Mouse (Mus musculus) cerebellum, adult 18-20 months (tissue): Measurements from ENCODE around the gene Cbfa2t2.

Experiments
- DNase-seq, 2 experiments: peaks; one replicate each; pipeline ENCODE4 v3.0.0; 2021

The Cbfa2t2 gene

DNA sequence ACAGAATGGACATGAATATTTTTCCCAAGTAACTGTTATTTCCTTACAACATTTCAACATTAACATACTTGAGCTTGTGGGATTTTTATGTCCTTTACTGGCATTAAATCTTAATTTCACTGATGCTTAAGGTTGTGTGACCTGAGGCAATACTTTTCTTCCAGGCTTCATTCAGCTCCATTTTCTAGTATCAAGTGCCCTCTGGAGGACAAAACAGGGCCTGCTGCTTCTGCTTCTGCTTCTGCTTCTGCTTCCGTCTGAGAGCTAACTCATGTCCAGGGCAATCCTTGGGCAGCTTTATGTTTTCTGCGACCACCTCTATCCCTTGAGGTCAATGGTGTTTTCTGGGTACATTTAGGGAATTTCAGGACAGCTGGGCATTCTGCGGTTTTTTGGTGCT is 103.4 kb downstream of the Cbfa2t2 start:
- DNase-seq = peak; percentile 48 to 62

DNA sequence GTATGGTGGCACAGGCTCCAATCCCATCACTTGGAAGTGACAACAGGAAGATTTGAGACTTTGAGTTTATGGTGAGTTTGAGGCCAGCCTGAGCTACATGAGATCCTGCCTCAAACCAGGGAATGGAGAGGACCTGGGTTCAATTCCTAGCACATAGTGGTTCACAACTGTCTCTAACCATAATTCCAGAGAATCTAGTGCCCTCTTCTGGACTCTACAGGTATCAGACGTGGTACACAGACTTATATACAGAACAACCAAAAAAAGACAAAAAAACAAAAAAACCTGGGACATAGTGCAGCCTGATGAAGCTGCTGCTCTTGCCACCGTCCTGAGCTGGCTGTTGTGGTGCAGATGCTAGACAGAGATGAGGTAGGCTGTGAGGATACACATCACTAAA is 105.3 kb downstream of the Cbfa2t2 start:
- no peak for DNase-seq

DNA sequence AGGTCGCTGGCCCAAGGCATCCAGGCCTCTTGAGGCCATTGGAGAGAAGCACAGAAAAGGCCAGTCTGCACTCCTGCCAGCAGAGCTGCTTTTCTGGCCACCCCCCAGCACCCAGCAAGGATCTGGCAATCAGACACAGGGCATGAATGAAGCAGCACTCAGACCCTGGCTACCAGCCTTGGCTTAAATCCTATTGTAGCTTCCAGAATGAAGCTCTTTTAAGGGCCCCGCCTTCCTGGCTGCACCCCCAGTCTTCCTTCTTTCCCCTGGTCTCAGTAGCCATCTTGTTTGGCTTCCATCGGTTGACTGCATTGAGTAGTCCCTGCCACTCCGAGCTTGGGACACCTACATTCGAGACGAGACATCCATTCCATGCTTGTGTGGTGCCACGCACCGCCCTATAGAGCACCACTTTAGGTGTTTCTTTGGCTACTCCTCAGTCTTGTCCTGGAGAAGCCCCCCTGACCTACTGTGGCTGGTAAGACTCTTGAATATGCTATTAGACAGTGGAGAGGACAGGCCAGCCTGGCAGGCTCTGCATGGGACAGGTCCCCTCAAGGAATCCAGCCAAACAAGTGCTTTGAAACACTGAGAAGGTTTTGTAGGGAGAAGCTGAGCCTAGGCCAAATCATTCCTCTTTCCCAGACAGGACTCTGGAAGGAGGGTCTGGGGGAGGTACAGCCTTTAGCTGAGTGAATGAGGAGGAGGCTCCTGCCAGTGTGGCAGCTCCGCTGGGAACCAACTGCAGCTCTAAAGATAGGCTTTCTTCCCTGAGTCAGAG is 107.5 kb downstream of the Cbfa2t2 start:
- DNase-seq = peak; percentile 95 to 96

DNA sequence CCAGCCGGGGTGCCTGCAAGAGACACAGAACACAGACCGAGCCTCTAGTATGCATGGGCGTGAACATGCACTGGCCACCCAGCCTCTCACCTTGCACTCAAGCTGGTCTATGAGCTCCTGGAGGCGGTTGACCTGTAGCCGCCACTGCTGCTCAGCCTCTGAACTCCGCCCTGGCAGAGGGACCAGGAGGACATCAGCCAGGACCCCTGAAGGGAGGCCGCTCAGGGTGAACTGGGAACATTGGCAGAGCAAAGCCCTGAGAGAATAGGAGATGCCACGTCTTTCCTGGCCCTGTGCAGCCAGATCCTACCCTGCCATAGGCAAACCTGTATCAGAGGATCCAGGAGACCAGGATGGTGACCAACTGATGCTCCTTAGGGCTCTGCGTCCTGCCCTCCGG is 110.4 kb downstream of the Cbfa2t2 start, which contains the start of gene 1700003F12Rik:
TSS of gene 1700003F12Rik (plus strand) at position 375 of the 400 bp plus-strand sequence.
- DNase-seq = peak in 1 of 2 experiments; percentile 15

DNA sequence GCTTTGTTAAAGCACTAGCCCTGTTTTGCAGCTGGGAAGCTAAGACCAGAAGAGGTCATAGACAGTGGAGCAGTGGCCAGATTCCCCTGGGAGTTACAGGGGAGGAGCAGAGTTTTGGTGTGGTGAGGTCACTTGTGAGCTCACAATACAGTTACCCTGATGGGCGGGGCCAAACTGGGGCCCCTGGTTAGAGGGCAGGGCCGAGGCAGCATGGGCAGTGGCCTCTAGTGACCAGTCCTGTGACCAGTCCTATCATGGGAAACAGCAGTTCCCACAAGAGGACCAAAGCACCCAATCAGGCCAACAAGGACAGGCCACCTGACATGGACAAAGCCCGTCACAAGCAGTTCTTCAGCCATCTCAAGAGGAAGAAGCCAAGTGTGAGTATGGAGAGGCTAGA is 112.4 kb downstream of the Cbfa2t2 start:
- DNase-seq = no peak

DNA sequence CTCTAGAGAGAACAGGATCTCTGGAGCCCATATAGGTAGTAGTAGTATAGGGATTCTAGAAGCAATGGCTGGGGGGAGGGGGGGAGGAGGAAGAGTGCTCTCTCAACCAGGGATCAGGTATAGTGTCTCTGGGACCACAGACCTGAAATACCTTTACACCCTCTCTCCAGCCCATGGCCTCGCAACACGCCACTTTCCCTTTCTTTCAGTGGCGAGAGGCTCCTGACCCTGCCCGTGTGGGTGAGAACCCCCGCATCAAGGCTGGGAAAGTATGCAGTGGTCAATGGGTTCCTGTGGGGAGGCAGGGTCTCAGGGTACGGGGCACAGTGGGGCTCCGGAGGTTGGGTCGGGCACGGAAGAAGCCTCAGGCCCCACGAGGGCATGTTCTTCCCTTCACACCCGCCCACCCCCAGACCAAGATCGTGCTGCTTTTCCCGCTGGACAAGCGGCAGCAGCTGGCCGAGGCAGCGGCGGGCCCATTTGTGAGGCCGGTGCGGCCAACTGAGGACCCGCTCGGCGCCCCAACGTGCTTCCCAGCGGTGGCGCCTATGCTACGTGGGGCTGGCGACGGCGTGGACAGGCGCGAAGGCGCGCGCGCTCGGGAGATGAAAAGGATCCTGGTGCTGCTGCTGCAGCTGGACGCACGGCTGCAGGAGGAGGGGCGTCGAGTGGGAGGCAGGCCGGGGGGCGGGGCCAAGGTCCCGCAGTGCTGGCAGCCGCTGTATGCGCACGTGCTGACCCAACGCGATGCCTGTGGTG is 113.0 kb downstream of the Cbfa2t2 start:
- DNase-seq = no peak

DNA sequence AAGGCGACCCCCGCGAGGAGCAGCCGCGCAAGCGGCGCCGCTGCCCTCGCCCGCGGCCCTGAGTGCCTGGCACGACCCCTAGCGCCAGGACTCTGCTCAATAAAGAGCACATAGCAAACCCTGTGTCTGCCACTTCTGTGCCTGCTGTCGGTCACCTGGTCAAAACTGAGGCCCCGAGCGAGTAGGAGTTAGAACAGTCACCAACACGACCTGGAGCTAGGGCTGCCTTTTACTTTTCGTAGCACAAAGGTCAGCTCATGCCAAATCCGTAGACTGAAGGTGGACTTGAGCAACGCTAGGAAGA is 113.6 kb downstream of the Cbfa2t2 start:
- DNase-seq = no peak

DNA sequence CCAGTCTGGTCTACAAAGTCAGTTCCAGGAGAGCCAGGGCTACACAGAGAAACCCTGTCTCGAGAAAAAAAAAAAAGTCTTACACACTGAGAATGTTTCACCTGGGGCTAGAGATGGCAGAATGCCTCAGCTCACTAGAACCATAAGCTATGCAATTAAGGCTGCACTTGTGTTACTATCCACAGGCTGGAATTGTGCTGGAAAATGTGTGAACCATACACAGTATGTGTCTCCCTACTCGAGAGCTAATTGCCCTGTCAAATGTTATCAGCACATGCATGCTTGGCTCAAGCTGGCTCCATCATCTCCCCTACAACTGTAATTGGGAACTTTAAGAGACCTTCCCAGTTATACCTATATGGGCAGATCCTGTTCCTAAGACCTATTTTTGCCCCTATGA is 114.7 kb downstream of the Cbfa2t2 start:
- no peak for DNase-seq

DNA sequence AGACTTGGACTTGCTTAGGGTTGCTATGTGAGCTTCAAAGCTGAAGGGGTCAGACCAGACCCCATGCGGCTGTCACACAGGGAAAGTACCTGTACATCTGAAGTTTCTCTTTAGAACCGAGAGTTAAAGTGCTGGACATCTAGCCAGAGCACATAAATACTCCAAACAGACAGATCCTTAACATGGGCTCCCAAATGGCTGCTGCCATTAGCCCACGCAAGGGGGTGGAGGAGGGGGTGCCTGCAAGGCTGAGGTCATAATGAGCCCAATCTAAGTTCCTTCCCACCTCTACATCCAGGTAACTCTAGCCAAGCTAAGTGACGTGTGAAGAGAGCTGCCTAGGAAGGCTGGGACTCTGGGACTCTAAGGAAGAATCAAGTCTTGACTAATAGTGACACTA is 115.2 kb downstream of the Cbfa2t2 start, which contains the start of gene Actl10:
TSS of gene Actl10 (plus strand) at position 301 of the 400 bp plus-strand sequence.
- peak in 1 of 2 experiments; percentile 13 for DNase-seq

DNA sequence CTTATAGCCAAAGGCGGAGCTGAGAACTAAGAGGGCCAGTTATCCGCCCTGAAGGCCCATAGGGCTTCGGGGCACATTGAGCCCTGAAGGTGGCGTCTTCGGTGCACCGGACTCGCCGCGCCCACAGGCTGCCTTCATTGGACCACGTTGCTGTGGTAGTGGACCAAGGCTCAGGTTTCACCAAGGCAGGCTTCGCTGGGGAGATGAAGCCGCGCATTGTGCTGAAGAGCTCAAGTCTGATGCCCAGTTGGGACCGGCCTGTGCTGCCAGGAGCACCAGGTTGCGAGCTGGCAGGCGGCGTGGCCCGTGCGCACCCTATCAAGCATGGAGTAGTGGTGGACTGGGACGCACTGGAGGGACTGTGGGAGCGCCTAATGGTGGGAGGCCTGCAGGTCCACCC is 115.6 kb downstream of the Cbfa2t2 start:
- DNase-seq = peak in 1 of 2 experiments; percentile 53

DNA sequence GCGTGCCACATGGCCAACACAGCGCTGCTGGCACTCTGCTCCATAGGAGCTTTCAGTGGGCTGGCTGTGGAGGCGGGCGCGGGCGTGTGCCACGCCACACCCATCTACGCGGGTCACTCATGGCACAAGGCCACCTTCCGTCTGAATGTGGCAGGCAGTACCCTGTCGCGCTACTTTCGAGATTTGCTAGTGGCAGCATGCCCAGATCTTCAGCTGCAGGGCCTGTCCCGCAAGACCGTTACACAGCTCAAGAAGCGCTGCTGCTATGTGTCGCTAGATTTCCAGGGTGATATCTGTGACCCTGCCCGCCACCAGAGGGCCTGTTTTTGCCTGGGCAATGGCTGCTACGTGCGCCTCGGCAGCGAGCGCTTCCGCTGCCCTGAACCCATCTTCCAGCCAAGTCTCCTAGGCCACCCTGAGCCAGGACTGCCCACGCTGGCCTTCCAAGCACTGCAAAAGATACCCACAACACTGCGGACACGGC is 116.2 kb downstream of the Cbfa2t2 start:
- DNase-seq = peak; percentile 83 to 85

DNA sequence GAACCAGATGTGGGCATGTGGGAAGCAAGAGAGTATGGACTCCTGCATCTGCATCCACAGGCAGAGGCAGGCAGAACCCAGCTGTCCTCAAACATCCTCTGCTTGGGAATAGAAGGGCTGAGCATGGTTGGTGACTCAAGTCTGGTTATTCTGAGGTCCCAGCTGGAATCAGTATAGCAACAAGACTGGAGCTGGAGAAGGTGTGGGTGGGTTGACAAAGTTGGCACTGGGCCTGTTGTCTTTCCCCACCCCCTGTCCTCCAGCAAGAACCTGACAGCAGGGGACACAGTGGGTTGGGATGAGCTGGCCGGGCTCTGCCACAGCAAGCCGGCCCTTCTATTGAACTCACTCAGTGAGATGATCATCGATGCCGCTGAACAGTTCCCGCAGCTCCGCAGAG is 119.0 kb downstream of the Cbfa2t2 start:
- DNase-seq = no peak

DNA sequence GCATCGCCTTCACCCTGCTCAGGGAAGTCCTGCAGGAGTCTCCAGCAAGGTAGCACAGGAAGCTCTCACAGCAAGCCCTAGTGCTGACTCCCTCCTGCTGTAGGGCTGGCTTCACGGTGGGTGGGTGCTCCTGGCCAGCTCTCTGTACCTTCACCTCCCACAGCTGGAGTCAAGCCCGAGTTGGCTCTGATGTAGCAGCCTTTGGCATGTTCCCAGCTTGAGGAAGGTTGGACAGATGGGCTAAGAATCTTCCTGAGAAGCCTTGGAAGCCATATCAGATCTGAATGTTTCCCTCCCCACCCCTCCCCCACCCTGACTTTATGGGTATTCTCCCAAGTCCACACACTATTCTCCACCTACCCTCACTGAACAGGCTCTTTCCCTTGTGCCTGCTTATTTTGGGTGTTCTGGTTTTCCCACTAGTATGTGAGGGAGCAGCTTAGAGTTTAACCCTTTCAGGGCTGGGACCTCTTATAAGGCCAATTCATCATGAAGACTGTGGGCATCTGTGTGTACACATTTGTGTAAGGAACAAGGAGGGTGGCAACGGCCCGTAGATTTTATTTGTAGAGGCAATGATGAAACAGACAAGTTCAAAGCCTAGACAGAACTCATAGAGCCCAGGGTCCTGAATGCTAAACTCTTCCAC is 121.0 kb downstream of the Cbfa2t2 start:
- DNase-seq = no peak

DNA sequence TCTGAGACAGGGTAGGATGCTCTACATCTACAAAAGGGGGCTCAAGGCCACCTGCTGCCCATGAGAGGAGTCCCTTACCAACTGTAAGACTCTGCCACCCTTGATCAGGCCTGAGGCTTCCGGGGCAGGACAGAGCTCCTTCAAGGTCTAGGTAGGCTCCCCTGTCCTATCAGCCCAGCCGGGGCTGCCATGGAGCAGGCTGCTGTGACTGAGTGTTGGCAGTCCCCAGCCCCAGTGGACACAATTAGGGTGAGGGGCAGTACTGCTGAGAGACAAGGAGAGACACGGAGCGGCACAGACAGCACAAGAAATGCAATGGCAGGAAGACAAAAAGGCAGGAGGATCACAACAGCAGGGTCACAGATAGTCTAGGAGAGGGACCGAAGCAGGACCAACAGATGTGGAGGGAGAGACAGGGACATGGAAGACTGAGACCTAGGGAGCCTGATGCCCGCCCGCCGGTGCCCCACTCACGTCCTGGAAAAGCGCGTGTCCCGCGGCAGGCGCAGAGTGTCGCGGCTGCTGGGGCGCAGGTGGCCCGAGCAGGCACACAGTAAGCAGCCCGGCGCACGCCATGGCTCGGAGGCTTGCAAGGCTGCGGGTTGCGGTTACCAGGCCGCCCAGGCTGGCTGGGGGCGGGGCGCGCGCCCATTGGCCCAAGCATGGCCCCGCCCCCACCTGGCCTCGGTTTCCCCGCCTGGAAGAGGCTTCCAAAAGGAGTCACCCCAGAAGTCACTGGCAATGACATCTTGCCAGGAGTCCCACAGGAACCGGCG is 122.2 kb downstream of the Cbfa2t2 start, which contains the start of gene Necab3:
TSS of gene Necab3 (minus strand) at position 627 of the 776 bp plus-strand sequence.
- DNase-seq = peak; percentile 59 to 78

DNA sequence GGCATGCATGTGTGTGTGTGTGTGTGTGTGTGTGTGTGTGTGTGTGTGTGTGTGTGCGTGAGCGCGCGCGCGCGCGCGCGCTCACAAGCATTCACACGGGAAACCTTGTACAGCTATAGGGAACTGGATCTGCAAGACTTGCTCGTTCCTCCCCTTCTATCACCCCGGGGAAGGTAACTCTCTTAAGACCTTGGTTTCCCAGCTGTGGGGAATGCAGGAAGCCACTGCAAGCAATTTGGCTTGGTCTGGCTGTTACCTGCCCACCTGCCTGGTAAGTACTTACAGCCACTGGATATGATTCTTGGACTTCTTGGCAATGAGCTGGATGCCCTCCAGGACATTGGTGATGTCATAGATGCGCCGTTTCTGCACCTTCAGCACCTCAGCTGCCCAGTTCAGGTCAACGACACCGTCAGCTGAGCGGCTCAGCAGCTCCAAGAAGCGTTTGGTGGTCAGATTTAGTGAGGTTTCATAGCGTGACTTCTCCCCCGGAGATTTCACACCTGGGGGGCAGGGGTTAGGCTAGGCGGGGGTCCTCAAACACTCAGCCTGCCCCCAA is 127.4 kb downstream of the Cbfa2t2 start:
- no peak for DNase-seq

DNA sequence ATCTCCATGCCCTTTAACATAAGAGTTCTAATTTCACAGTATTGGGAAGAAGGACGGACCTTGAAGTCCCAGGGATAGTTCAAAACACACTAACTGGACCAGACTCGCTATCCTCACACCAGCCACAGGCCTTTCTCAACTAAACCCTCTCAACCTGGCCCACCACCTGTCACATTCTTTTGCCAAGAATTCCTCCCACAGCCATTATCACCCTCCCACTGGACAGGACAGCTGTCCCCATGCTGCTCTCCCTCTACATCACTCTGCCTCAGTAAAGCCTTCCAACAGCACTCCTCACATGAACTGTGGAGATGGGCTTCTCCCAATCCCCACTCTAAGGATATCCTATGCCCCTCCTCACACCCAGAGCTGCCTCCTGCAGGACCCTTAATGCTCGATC is 129.3 kb downstream of the Cbfa2t2 start:
- DNase-seq = peak; percentile 83 to 90

DNA sequence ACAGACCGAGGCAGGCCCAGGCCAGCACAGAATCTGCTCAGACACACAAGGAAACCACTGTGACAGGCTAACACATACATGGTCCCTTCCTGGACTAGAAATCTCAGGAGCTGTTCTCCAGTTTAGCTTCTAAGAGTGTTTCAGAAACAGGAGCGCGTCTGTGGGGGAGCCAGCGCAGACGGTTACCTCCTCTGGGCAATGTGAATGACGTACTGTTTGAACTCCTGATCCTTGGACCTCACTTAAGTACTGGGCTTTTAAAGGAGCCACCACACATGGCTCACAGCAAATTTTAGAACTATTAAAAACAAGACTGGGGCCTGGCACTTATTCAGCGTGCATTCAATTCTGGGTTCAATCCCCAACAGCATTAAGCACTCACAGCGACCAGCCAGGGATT is 130.4 kb downstream of the Cbfa2t2 start:
- no peak for DNase-seq

DNA sequence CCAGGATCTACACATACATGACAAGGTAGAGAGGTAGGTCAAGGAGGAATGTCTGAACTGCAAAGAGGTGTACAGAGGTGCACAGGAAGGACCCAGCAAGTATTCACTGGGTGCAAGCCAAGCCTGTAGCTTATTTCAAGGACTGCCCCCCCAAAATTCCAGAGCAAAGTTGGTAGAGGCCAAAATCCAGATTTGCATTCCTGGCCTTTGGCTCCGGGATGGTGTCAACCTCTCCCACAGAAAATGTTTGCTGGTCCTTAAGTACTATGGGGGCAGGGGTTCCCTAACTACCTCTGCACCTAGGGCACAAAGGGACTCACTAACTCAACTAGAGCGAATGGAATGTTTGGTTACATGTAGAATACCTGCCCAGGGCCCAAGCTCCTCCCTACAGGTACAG is 131.5 kb downstream of the Cbfa2t2 start:
- no peak for DNase-seq

DNA sequence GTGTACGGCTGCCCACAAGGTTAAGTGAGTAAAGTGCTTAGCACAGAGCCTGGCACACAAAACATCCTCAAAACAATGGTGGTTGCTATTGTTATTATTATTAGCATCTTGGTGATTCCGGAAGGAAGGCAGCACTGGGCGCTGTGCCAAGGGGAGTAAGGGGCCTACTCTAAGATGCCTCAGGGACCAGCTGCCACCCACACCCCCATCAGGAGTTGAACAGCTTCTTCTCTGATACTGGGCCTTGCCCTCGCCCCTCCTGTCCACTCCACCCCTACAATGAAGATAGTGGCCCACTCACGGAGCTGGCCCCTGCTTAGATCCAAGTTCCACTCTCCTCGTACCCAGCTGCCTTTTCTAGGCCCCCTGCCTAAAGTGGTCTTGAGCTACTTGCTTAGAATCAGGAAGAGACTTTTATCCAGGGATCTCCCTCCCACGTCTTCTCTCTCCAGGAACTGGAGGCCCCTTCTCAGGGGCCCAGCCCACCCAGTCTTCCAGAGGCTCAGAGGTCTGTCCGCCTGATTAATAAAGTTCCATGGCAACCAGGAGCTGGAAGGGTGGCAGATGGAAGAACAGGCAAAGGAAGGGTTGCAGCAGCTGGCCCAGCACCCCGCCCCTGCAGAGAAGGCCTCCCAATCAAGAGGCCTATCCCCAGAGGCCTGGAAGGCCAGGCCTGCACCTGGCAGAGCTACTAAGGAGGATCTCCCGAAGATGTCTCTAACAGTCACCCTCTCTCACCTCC is 132.2 kb downstream of the Cbfa2t2 start:
- DNase-seq = no peak

DNA sequence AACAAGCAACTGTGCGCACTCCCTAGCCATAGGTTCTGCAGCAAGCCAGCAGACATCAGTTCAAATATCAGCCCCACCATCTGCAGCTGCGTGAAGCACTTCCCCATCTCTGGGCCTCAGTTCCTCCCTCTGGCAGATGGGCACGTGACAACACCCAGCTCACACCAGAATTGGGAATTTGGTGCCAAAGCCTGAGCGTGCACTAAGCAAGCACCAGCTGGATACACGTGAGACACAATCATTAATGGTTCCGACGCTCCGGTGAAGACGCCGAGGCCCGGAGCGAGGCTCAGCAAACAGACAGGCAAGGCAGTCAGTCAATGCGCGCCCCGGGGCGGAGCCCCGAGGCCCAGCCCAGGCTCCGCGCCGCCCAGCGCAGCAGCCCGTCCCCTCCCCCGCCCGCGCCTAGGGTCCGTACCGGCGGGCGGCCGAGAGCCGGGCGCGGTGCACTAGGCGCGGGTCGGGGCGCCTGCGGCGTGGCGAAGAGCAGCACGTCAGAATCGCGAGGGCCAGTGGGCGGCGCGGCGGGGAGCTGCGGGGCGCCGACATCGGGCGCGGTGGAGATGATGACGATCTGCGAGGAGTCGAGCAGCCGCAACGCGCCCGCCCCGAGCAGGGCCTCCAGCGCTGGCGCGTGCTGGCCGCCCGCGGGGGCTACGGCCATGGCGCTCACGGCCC is 132.9 kb downstream of the Cbfa2t2 start:
- DNase-seq = peak in 1 of 2 experiments; percentile 39

DNA sequence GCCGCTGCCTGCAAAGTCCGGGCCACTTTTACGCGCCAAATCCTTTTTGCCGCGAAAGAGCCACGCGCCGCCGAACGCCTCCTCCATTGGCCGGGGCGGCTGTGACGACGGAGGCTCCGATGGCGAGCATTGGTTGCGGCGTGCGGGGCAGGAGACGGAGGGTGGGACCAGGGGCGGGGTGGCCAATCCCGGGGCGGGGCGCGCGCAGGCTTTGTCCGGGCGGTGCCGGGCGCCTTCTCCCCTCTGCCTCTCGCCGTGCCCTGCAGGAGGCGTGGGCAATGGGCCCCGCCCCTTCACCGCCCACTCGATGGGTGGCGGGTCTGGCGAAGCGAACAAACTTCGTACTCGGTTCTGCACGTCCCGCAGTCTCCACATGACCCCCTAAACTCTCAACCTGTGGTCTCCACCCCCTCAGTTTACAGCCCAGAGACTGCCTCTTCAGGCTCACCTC is 133.6 kb downstream of the Cbfa2t2 start, which contains the start of gene E2f1:
TSS of gene E2f1 (minus strand) at position 57 of the 451 bp plus-strand sequence.
- DNase-seq = peak; percentile 93 to 96
